Mouse (Mus musculus) stomach, postnatal 0 days (tissue): ENCODE data around the gene Mpc2. TPM values are rescaled to one million over a fixed set of nuclear protein-coding genes. Genes with fewer than 3 reads are reported as not detected.

Experiments
- ATAC-seq: fragments of 200-750 bp; cut with Nextera tagmentation; 2 replicates; pipeline ENCODE4 v1.8.0; 2017; ENCODE audit not compliant: low FRiP score, low TSS enrichment
- DNase-seq: peaks from one replicate; pipeline ENCODE4 v3.0.0-alpha.2; 2016; ENCODE audit warnings: low spot score
- H3K27ac ChIP-seq: fragments of 300-500 bp; sonication (generic); replicated peaks from 2 replicates; pipeline ENCODE4 v1.5.1; 2014; ENCODE audit warnings: mild to moderate bottlenecking, control low read depth
- H3K27me3 ChIP-seq: fragments of 300-500 bp; sonication (generic); 2 replicates; pipeline ENCODE4 v1.6.1; 2014; ENCODE audit warnings: low read length; ENCODE audit not compliant: control insufficient read depth, insufficient read depth
- H3K36me3 ChIP-seq: fragments of 300-500 bp; sonication (generic); 2 replicates; pipeline ENCODE4 v1.6.1; 2014; ENCODE audit warnings: low read length, mixed read lengths; ENCODE audit not compliant: control insufficient read depth, insufficient read depth
- H3K4me1 ChIP-seq: fragments of 300-500 bp; sonication (generic); replicated peaks from 2 replicates; pipeline ENCODE4 v1.6.1; 2014; ENCODE audit warnings: antibody characterized with exemption; ENCODE audit not compliant: control insufficient read depth, insufficient read depth
- H3K4me2 ChIP-seq: fragments of 300-500 bp; sonication (generic); replicated peaks from 2 replicates; pipeline ENCODE4 v1.6.1; 2014; ENCODE audit warnings: low read depth, mild to moderate bottlenecking, control low read depth, moderate library complexity
- H3K4me3 ChIP-seq: fragments of 300-500 bp; sonication (generic); 2 replicates; pipeline ENCODE4 v1.5.1; 2014; ENCODE audit warnings: low read depth, low read length, control low read depth
- H3K9ac ChIP-seq: fragments of 300-500 bp; sonication (generic); 2 replicates; pipeline ENCODE4 v1.6.1; 2014; ENCODE audit warnings: mild to moderate bottlenecking, low read length, control low read depth, mixed read lengths
- H3K9me3 ChIP-seq: fragments of 300-500 bp; sonication (generic); 2 replicates; pipeline ENCODE4 v1.6.1; 2016; ENCODE audit warnings: low read length; ENCODE audit not compliant: control insufficient read depth
- CTCF ChIP-seq: IDR thresholded peaks from 2 replicates; pipeline ENCODE4 v1.5.1; 2016; ENCODE audit warnings: antibody characterized with exemption, low read depth, mild to moderate bottlenecking, moderate library complexity
- EP300 ChIP-seq: optimal IDR thresholded peaks from 2 replicates; pipeline ENCODE3; 2016; ENCODE audit warnings: antibody characterized with exemption
- WGBS: fragments of 180-500 bp; shearing (Covaris S2); extraction: QIAGEN DNeasy Blood & Tissue Kit; methylation state at CpG from one replicate; pipeline ENCODE4 v1.1.7; 2014; 5-methylcytosine and 5-hydroxymethylcytosine counted together
- polyA plus RNA-seq: library from polyadenylated mRNA; unstranded; fragments of >200 nt; fragmentation: Nextera tagmentation; extraction: Ambion mirVana; gene quantifications from 2 replicates; pipeline ENCODE4 v1.2.1, GENCODE M21; 2015

Mpc2 gene
- polyA plus RNA-seq, 1 experiment from 2014 or later, result 218 TPM

GRCm38 (mm10) chr1:165462861-165463260 is 2.4 kb downstream of the Mpc2 start:
- Histone ChIP-seq H3K4me2 (no peak overlapping the region), H3K4me1 (no peaks in the 10 kb centered on the region), H3K9ac (no peak overlapping the region), H3K27me3 (no peaks in the 10 kb centered on the region), H3K4me3 (no peak overlapping the region), H3K27ac (no peak overlapping the region), H3K36me3 (no peaks in the 10 kb centered on the region), H3K9me3 (no peaks in the 10 kb centered on the region)
- WGBS, result 53% methylated on average over 1 of the region's 1 CpGs
- ATAC-seq (no peak), DNase-seq (no peak)
- no peak for TF ChIP-seq EP300
- no peak for TF ChIP-seq CTCF

- Histone ChIP-seq H3K4me1 (no peaks in the 10 kb centered on the region), H3K9ac (no peak overlapping the region), H3K4me2 (no peak overlapping the region), H3K27me3 (no peaks in the 10 kb centered on the region), H3K4me3 (no peak overlapping the region), H3K9me3 (no peaks in the 10 kb centered on the region), H3K36me3 (no peaks in the 10 kb centered on the region), H3K27ac (no peak overlapping the region)
- DNase-seq, result no peak
- TF ChIP-seq CTCF (no peak), EP300 (no peak)
- ATAC-seq, result no peak
- 44% methylated on average over 3 of the region's 3 CpGs for WGBS
Observed at GRCm38 (mm10) chr1:165464574-165464973, 4.1 kb downstream of the Mpc2 start.

DNA sequence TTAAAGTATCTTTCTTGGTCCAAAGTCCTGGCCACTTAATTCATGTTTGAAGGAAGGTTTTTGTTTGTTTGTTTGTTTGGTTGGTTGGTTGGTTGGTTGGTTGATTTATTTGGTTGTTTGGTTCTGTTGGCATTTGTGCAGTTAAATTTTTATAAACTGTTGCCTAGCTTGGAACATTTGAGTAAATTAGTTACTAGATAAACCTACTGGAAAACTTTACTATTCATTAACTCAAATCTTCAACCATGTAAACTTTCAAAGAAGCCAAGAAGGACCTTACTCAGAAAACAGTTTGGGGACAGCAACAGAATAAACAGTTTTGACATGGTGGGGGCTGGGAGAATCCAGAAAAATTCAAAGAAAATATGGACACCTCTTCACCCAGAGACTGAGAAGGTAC is 8.5 kb downstream of the Mpc2 start:
- no peak overlapping the region for H3K4me2 ChIP-seq
- no peaks in the 10 kb centered on the region for H3K27me3 ChIP-seq
- H3K36me3 ChIP-seq, result no peaks in the 10 kb centered on the region
- no peak overlapping the region for H3K27ac ChIP-seq
- no peak for DNase-seq
- ATAC-seq, result no peak
- H3K9me3 ChIP-seq, result no peaks in the 10 kb centered on the region
- H3K4me1 ChIP-seq, result no peaks in the 10 kb centered on the region
- no peak overlapping the region for H3K9ac ChIP-seq
- TF ChIP-seq CTCF, result no peak
- no peak for TF ChIP-seq EP300
- no peak overlapping the region for H3K4me3 ChIP-seq

GRCm38 (mm10) chr1:165469717-165470116 is 9.3 kb downstream of the Mpc2 start:
- Histone ChIP-seq H3K27ac (no peak overlapping the region), H3K4me2 (no peak overlapping the region), H3K9ac (no peak overlapping the region), H3K27me3 (no peaks in the 10 kb centered on the region), H3K9me3 (no peaks in the 10 kb centered on the region), H3K4me3 (no peak overlapping the region), H3K4me1 (no peaks in the 10 kb centered on the region), H3K36me3 (no peaks in the 10 kb centered on the region)
- DNase-seq (no peak), ATAC-seq (no peak)
- TF ChIP-seq CTCF (no peak), EP300 (no peak)

DNA sequence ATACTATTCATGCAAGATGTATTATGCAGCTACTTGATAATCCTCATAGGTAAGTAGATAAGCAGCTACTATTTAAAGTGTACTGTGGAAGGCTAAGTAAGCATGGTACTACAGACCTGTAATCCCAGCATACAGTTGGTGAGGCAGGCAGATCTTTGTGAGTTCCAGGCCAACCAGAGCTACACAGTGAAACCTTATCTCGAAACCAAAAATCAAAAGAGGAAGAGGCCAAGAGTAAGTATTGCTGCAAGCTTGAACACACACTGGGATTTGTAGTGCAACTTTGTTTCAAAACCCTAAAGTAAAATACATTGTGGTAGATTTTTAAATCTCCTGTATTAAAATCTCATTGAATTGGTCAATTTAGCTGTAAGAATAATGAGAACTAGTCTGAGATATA is 11.1 kb downstream of the Mpc2 start:
- ATAC-seq, result no peak
- no peaks in the 10 kb centered on the region for H3K36me3 ChIP-seq
- no peaks in the 10 kb centered on the region for H3K4me1 ChIP-seq
- H3K4me3 ChIP-seq, result no peak overlapping the region
- no peak overlapping the region for H3K9ac ChIP-seq
- H3K4me2 ChIP-seq, result no peak overlapping the region
- DNase-seq, result no peak
- no peaks in the 10 kb centered on the region for H3K9me3 ChIP-seq
- TF ChIP-seq EP300 (no peak), CTCF (no peak)
- H3K27ac ChIP-seq, result no peak overlapping the region
- WGBS, result 58% methylated on average over 1 of the region's 1 CpGs
- no peaks in the 10 kb centered on the region for H3K27me3 ChIP-seq

GRCm38 (mm10) chr1:165484688-165485233 is 24.3 kb downstream of the Mpc2 start, which contains the start of gene Adcy10:
Gene Adcy10 (plus strand): TSS chr1:165485183.
- no peak within 1 kb of the TSS for H3K9ac ChIP-seq
- H3K36me3 ChIP-seq, result no peaks in the 10 kb centered on the region
- DNase-seq (no peak), ATAC-seq (no peak)
- H3K27ac ChIP-seq, result no peak within 1 kb of the TSS
- TF ChIP-seq CTCF (no peak), EP300 (no peak)
- H3K4me1 ChIP-seq, result no peaks in the 10 kb centered on the region
- H3K27me3 ChIP-seq, result no peaks in the 10 kb centered on the region
- 88% methylated on average over 8 of the region's 8 CpGs for WGBS
- H3K4me2 ChIP-seq, result no peak within 1 kb of the TSS
- no peaks in the 10 kb centered on the region for H3K9me3 ChIP-seq
- no peak within 1 kb of the TSS for H3K4me3 ChIP-seq
